Mouse (Mus musculus) urinary bladder, postnatal 14 days (tissue): Measurements from ENCODE around the gene Smim20.

Experiments used
- DNase-seq: peaks from one replicate; pipeline ENCODE4 v3.0.0; 2021; ENCODE audit warnings: low spot score

The Smim20 gene

GRCm38 (mm10) chr5:53307437-53307836 lies 40.6 kb downstream of the Smim20 start:
- DNase-seq, result no peak

DNA sequence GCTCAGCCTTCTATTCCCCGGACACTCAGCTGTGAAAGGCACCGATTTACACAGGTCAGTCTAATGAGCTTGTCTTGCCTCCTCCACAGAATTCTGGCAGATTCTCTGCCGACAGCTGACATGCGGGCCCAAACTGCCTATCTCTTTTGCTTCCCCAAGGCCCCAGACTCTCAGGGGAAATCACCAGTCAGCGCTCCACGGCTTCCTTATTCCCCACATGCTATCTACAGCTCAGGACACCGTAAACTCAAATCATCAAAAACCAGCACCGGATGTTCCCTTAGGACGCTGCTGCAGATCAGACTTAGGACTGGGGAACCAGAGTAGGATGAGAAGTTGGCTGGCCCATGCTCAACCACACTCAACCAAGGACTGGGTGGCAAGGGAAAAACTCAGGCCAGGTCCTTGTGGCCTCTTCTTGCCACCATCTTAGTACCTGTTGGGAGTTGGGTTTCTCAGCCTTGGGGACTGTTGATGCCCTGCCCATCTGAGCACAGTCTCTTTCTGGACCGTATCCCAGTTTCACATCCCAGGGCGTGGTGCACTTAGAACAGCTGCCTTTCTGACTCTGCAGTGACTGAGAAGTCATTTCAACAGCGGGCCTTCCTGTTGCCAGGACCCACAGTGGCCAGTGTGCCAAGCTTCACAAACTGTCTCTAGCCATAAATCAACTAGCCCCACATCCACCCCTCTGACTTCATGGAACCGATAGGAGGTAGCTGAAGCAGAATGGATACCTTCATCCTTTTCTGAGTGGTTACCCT lies 47.7 kb downstream of the Smim20 start:
- DNase-seq, result peak; percentile 11

DNA sequence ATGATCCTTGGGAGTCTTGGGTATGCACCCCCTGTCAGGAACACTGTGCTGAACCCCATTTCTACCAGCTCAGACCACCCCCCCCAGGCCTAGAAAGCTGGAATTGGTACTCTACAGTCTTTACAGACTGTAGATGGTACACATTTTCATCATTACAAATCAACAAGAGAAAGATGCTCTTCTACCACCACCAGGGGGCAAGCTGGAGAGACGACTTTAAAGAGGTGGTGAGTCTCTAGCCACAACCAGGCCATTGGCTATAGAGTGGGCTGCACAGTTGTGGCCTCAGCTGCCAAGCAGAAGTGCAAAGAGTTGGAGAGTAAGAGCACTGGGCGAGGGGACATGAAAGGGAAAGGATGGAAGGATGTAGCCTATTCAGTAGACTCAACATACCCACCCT lies 48.9 kb downstream of the Smim20 start:
- no peak for DNase-seq

DNA sequence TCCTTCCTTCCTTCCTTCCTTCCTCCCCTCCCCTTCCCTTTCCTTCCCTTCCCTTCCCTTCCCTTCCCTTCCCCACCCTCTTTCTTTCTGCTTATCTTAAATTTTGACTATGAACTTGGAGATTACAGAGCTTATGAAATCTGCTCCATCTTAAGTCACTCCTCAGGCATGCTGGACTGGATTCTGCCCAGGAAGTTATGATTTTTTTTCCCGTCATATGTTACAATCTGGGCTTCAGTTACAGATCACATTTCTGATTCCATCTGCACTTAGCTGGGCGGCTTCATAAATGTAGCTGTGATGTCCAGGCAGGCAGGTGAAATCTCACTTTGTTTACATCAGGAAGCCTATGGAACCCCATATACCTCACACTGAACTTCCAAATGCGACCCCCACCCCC lies 50.5 kb downstream of the Smim20 start:
- no peak for DNase-seq

DNA sequence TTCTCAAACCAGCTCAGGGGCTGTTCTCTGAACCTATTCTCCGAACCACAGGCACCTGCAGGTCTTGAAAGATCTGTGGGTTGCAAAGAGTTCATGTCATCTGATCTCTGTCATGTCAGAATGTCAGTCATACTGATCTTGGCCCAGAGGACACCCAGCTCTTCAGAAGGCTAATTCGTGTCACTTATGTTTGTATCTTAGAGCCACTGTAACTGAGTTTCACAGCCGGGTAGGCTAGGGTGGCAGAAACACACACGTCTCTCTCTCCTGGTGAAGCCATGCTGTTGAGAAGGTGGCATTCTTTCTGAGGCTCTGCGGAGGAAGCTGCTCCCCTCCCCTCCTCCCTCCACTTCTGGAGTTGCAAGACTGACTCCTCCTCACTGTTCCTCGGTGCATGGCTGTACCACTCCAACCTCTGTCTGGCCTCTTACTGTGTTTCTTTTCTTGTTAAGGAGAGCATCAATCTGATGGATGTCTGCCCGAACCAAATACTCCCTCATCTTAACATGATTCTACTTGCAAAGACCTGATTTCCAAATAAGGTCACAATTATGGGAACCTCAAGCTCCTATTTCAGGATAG lies 51.1 kb downstream of the Smim20 start:
- no peak for DNase-seq

- DNase-seq, result no peak
Measured at GRCm38 (mm10) chr5:53320331-53320730, 53.4 kb downstream of the Smim20 start.

DNA sequence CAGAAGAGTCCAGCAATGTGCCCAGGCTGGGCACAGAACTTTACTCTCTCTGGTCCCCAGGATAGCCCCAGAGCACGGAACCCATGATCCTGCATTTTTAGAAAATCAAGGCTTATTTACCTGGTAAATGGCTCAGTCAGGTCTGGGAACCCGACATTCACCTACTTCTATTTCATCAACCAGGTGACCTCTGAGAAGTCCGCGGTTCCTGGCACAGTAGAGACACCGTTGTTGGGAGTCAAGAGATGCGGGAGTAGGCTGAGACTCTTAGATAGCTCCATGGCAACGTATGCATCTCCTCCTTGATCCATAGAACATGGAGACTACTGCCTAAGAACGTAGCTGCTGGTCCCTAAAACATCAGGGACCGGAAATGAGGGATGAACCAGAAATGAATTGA lies 55.0 kb downstream of the Smim20 start:
- DNase-seq, result no peak

DNA sequence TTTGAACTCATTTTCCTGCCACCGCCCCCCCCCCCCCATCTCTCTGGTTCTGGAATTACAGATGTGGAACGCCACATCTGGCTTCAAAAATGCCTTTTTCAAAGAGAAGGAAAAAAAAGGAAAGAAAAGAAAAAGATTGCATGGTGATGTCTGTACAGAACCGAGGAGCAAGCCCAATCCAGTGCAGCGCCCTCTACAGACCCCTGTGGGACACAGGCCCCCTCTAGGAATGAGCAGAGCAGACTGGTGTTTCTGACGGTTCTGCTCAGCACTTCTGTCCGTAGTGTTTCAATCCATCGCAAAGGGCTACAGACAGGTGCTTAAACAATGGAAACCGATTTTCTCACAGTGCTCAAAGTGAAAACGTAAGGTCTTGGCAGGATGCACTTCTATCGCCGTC lies 55.6 kb downstream of the Smim20 start:
- no peak for DNase-seq

DNA sequence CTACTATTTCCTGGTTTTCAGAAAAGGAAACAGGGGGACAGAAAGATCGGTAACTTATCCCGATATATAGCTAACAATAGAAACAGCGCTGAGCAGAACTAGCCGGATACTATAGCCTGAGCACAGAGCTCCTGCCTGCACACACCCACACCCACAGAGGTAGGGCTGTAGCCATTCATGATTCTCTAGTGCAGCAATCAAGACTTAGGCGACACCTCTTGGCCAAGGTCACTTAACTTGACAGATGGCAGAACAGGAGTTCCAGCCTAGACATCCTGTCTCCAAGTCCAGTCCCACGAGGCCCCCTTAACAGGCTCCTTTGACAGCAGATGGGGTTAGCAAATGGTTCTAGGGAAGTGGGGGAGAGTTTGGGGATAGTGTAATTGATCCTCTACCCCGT lies 56.2 kb downstream of the Smim20 start:
- no peak for DNase-seq

DNA sequence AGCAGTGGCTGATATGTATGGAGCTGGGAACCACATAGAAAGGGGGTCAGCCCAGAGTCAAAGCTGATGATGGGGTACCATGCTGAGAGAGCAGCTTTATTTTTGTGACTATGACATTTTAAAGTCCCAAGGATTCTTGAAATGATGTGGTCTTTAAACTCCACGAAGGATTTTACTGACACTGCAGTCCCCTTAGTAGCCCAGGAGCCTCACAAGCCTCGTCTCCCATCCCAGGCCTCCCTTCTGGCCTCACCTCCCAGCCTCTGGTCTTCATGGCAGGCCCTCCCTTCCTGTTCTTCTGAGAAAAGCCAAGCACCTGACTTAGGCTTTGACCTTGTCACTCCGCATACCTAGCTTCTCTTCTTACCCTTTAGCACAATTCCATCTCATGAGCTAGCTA lies 57.4 kb downstream of the Smim20 start:
- DNase-seq, result no peak

DNA sequence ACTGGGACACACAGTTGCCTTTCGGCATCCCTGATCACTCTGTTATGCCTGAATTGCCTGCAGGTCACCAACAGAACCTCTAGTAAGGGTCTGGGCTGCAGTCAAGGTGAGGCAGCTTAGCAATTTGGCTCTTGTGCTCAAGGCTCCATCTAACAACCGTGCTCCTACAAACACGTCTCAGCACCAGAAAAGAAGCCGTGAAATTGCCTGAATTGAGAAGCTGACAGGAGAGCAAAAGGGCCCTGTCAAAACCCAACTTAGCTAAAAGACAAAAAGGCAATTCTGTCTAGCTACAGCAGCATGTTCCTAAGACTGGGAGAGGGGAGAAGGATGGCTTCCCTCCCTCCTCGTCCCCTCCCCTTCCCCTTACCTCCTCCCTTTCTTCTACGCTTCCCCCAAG lies 57.9 kb downstream of the Smim20 start:
- DNase-seq, result no peak

DNA sequence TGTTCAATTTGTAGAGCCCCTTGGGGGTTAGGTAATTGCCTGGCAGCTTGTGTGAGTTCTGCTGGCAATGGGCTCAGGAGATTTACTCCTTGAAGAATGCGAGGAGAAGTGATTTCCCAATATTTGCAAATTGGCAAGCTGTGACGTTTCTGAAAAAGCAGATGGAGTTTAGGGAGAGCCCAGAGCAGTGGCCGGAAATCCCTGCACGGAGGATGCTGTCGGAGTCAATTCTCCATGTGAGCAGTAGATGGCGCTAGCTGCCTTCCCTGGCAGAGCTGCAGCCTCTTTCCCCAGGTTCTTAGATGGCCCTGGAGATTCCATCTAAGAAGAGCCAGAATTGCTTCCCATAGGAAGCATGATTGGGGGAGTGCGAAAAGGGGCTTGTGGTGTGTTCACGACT lies 59.1 kb downstream of the Smim20 start:
- peak; percentile 76 for DNase-seq

- DNase-seq, result no peak
Measured at GRCm38 (mm10) chr5:53326491-53326890, 59.6 kb downstream of the Smim20 start.
